ENCODE assay signal across 1 mouse cellular context in the genomic region with DNA sequence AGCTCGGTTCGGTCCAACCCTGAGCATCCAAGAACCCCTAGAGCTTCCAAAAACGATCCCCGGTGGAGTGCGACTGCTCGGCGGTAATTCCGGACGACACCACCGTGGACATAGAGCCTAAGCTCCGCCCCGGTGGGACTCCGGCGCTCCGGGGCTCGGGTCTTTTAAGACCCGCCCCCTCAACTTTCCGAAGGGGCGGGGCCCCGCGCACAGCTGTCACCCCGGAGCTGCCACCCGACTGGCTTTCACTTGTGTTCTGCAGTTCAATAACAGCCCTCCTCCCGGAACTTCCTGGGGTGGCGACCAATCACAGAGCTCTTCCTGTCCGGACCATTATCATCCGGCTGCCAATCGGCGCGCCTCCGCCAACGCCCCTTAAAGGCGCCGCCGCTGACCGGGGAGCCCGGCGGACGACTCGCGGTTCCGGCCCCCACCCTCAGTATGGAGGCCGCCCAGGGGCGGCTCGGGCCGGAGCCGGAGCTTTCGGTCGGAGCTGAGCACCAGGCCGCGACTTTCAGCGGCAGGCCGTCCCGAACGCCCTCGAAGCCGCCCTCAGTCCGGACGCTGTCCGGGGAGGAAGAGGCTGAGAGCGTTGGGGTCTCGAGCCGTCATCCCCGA.
TF ChIP-seq lines count a peak whose summit lies in the region.

A gene (plus strand): TSS at position 361 of the 618 bp plus-strand sequence.

TF ChIP-seq in CH12.LX, 34 proteins besides CTCF, POLR2A, EP300 and RAD21 (continued from another document):
- TF ChIP-seq MAZ (IDR thresholded peaks at IDR 0.05; ENCODE audit: low read depth, low read length): peak; percentile 98
- TF ChIP-seq E2F4 (IDR thresholded peaks at IDR 0.05; ENCODE audit: insufficient replicate concordance, low read depth, low read length): no peak
- TF ChIP-seq MYC (IDR thresholded peaks at IDR 0.05; ENCODE audit: low read depth, low read length): no peak
- peak; percentile 66; the same call in 1 of the 2 replicates for TF ChIP-seq ZMIZ1 (IDR thresholded peaks at IDR 0.05; ENCODE audit: low read depth, low read length)
- no peak for TF ChIP-seq ETS1 (conservative IDR thresholded peaks at IDR 0.05; ENCODE audit: low read depth, low read length)
- no peak for TF ChIP-seq JUN (IDR thresholded peaks at IDR 0.05; ENCODE audit: insufficient read depth, low read depth, low read length)
- peak; percentile 57 for TF ChIP-seq NRF1 (IDR thresholded peaks at IDR 0.05; ENCODE audit: low read depth, low read length)
- peak; percentile 74 for TF ChIP-seq MXI1 (IDR thresholded peaks at IDR 0.05; ENCODE audit: low read depth, low read length)
- no peak; the same call in 1 of the 2 replicates for TF ChIP-seq MAX (IDR thresholded peaks at IDR 0.05; ENCODE audit: low read length)
- TF ChIP-seq GABPA (IDR thresholded peaks at IDR 0.05; ENCODE audit: insufficient replicate concordance, low read depth, low read length): no peak; the same call in 1 of the 2 replicates
- no peak for TF ChIP-seq PAX5 (IDR thresholded peaks at IDR 0.05; ENCODE audit: low read length)
- no peak; the same call in 1 of the 2 replicates for TF ChIP-seq TBP (conservative IDR thresholded peaks at IDR 0.05; ENCODE audit: low read depth, low read length)
- TF ChIP-seq RCOR1 (conservative IDR thresholded peaks at IDR 0.05; ENCODE audit: low read depth, low read length): no peak
- no peak for TF ChIP-seq ZC3H11A (IDR thresholded peaks at IDR 0.05; ENCODE audit: low read depth, low read length)
- no peak for TF ChIP-seq UBTF (IDR thresholded peaks at IDR 0.05; ENCODE audit: low read depth, low read length)
- no peak for TF ChIP-seq USF2 (conservative IDR thresholded peaks at IDR 0.05; ENCODE audit: low read depth, low read length)
- peak; percentile 26; the same call in 1 of the 2 replicates for TF ChIP-seq IRF4 (IDR thresholded peaks at IDR 0.05; ENCODE audit: low read depth, low read length)
- TF ChIP-seq ZNF384 (IDR thresholded peaks at IDR 0.05; ENCODE audit: low read depth, low read length): no peak
- no peak for TF ChIP-seq USF1 (IDR thresholded peaks at IDR 0.05; ENCODE audit: low read depth, low read length)
- peak; percentile 79; the same call in 1 of the 2 replicates for TF ChIP-seq KAT2A (IDR thresholded peaks at IDR 0.05; ENCODE audit: insufficient replicate concordance, low read length)
- no peak for TF ChIP-seq BHLHE40 (IDR thresholded peaks at IDR 0.05; ENCODE audit: low read depth, low read length)
- TF ChIP-seq CHD1 (IDR thresholded peaks at IDR 0.05; ENCODE audit: low read depth, low read length): no peak
- TF ChIP-seq POLR2AphosphoS2 (IDR thresholded peaks at IDR 0.05; ENCODE audit: low read depth, low read length): peak; percentile 64; the same call in 1 of the 2 replicates
- peak; percentile 42; the same call in 1 of the 2 replicates for TF ChIP-seq MEF2A (IDR thresholded peaks at IDR 0.05; ENCODE audit: borderline replicate concordance, low read depth, low read length)
- no peak for TF ChIP-seq ZKSCAN1 (IDR thresholded peaks at IDR 0.05; ENCODE audit: borderline replicate concordance, low read depth, low read length)
